Comparison of ENCODE assay signal across 20 mouse cellular contexts in genomic region chr12:71001456-71001855, GRCm38 (mm10). TPM values are rescaled to one million over a fixed set of nuclear protein-coding genes. Genes with fewer than 3 reads are reported as not detected.
DNase-seq lines count a peak whose midpoint lies in the region; ATAC-seq lines count a peak whose summit lies in the region.
"Had no signal": no experiment of that assay in that cellular context is flagged by ENCODE, and none has a peak within 500 bp of the region (broad histone marks: within the 10 kb centered on the region; RNA-seq: fewer than 3 reads in every experiment).

No protein-coding gene starts in this region.

- no peak overlapping the region for H3K9ac ChIP-seq in kidney, embryonic 14.5 days (ENCODE audit: low read depth, low read length)
- H3K9ac ChIP-seq in forebrain, embryonic 16.5 days (replicated peaks; ENCODE audit: low read depth, low read length) = no peak overlapping the region
- H3K9ac ChIP-seq: forebrain, embryonic 15.5 days; midbrain, embryonic 15.5 days; neural tube, embryonic 12.5 days had no signal

- peaks cover 58% of the 10 kb centered on the region for H3K36me3 ChIP-seq in kidney, embryonic 14.5 days (ENCODE audit: control insufficient read depth, insufficient read depth, low read length)
- peaks cover 22% of the 10 kb centered on the region for H3K36me3 ChIP-seq in forebrain, embryonic 16.5 days (ENCODE audit: control insufficient read depth, insufficient read depth)

- H3K4me2 ChIP-seq in kidney, embryonic 14.5 days (replicated peaks; ENCODE audit: low read depth, low read length) = no peak overlapping the region
- H3K4me2 ChIP-seq in forebrain, embryonic 16.5 days (ENCODE audit: low read length) = no peak overlapping the region
- H3K4me2 ChIP-seq: forebrain, embryonic 15.5 days; heart, embryonic 11.5 days; midbrain, embryonic 15.5 days; neural tube, embryonic 12.5 days had no signal

- 82% methylated on average over 6 of the region's 6 CpGs for WGBS in kidney, embryonic 14.5 days
- WGBS in forebrain, embryonic 16.5 days = 77% methylated on average over 6 of the region's 6 CpGs

- H3K27me3 ChIP-seq in kidney, embryonic 14.5 days (ENCODE audit: control insufficient read depth, insufficient read depth, low read length) = no peaks in the 10 kb centered on the region
- H3K27me3 ChIP-seq in forebrain, embryonic 16.5 days (replicated peaks; ENCODE audit: control insufficient read depth, insufficient read depth, low read length) = no peaks in the 10 kb centered on the region
- H3K27me3 ChIP-seq: forebrain, embryonic 15.5 days; midbrain, embryonic 15.5 days; neural tube, embryonic 12.5 days had no signal

- peak; percentile 57 for DNase-seq in kidney, adult 11 months
- DNase-seq in Muller cell, postnatal 12 days (ENCODE audit: inconsistent ontology term) = peak; percentile 55
- DNase-seq in kidney, postnatal 36 days = peak; percentile 33 to 73
- no peak for DNase-seq in natural killer cell, adult 2 months (ENCODE audit: low spot score in 2 of 2)
- DNase-seq: adrenal gland, adult 8-10 months; cerebellum, adult 9-11 months; embryo, embryonic 11 days; gastrocnemius, postnatal 14 days; heart, postnatal 4 days; lung, adult 2 months; right cerebral cortex, postnatal 25 days had no signal

- no peaks in the 10 kb centered on the region for H3K9me3 ChIP-seq in kidney, embryonic 14.5 days (ENCODE audit: control insufficient read depth, low read length)
- H3K9me3 ChIP-seq in forebrain, embryonic 16.5 days (ENCODE audit: control insufficient read depth, low read length) = no peaks in the 10 kb centered on the region
- H3K9me3 ChIP-seq: forebrain, embryonic 15.5 days; G1E; midbrain, embryonic 15.5 days; neural tube, embryonic 12.5 days had no signal

- H3K4me1 ChIP-seq in kidney, embryonic 14.5 days (ENCODE audit: control insufficient read depth, insufficient read depth, low read length) = 0 out of 2 replicates have a peak, but pooled peaks cover 4% of the 10 kb centered on the region
- H3K4me1 ChIP-seq in brown adipose tissue, adult 24 weeks (ENCODE audit: control insufficient read depth, insufficient read depth, insufficient read length, low read length) = peaks cover 4% of the 10 kb centered on the region; the same call in 1 of the 2 replicates
- H3K4me1 ChIP-seq in forebrain, embryonic 16.5 days (replicated peaks; ENCODE audit: control insufficient read depth, insufficient read depth, low read length) = peaks cover 2% of the 10 kb centered on the region; the same call in 1 of the 2 replicates
- H3K4me1 ChIP-seq: forebrain, embryonic 15.5 days; midbrain, embryonic 15.5 days; neural tube, embryonic 12.5 days had no signal

- ATAC-seq in kidney, embryonic 14.5 days (ENCODE audit: low FRiP score, low TSS enrichment) = no peak
- ATAC-seq in forebrain, embryonic 16.5 days = no peak
- ATAC-seq: forebrain, embryonic 15.5 days; midbrain, embryonic 15.5 days had no signal

- H3K4me3 ChIP-seq in kidney, embryonic 14.5 days (ENCODE audit: low read length) = no peak overlapping the region
- no peak overlapping the region for H3K4me3 ChIP-seq in brown adipose tissue, adult 24 weeks (ENCODE audit: insufficient read depth, low read depth, low read length)
- H3K4me3 ChIP-seq in forebrain, embryonic 16.5 days (replicated peaks; ENCODE audit: low read length) = no peak overlapping the region
- H3K4me3 ChIP-seq: erythroblast, embryonic 14.5 days; forebrain, embryonic 15.5 days; midbrain, embryonic 15.5 days; neural tube, embryonic 12.5 days had no signal

- H3K27ac ChIP-seq in kidney, embryonic 14.5 days (ENCODE audit: low read depth, low read length) = no peak overlapping the region
- 0 out of 2 replicates have a peak overlapping the region, but pooled peaks have one; percentile 17 for H3K27ac ChIP-seq in brown adipose tissue, adult 24 weeks (replicated peaks; ENCODE audit: low read depth, low read length)
- no peak overlapping the region for H3K27ac ChIP-seq in forebrain, embryonic 16.5 days (ENCODE audit: low read length)
- H3K27ac ChIP-seq: forebrain, embryonic 15.5 days; midbrain, embryonic 15.5 days; neural tube, embryonic 12.5 days had no signal

RNA-seq across cellular contexts. Expression of gene Arid4a, which starts 14.3 kb away (rescaled TPM):
- polyA plus RNA-seq in kidney, embryonic 14.5 days (2014; fragmentation: Nextera tagmentation; extraction: Ambion mirVana) = 24.2 and 37.7 TPM in 2 replicates
- 6.8 and 12.1 TPM in 2 replicates for polyA plus RNA-seq in brown adipose tissue, adult 24 weeks (2012; ENCODE audit: insufficient read depth, insufficient read length, missing spikeins)
- 51.2 and 52.1 TPM in 2 replicates for polyA plus RNA-seq in forebrain, embryonic 16.5 days (2015; fragmentation: Nextera tagmentation; extraction: Ambion mirVana)

RNA-seq across cellular contexts. Expression of gene Psma3, which starts 27.0 kb away (rescaled TPM):
- polyA plus RNA-seq in kidney, embryonic 14.5 days (2014; fragmentation: Nextera tagmentation; extraction: Ambion mirVana) = 686 and 801 TPM in 2 replicates
- 441 and 473 TPM in 2 replicates for polyA plus RNA-seq in brown adipose tissue, adult 24 weeks (2012; ENCODE audit: insufficient read depth, insufficient read length, missing spikeins)
- 575 and 587 TPM in 2 replicates for polyA plus RNA-seq in forebrain, embryonic 16.5 days (2015; fragmentation: Nextera tagmentation; extraction: Ambion mirVana)

Comparison
In these comparisons a context has a peak if more than half of its experiments do, and no peak if none do; other contexts are left out.
1. DNase-seq: peak in kidney, adult 11 months (single experiment), Muller cell, postnatal 12 days (single experiment) and kidney, postnatal 36 days (2 of 2); none in natural killer cell, adult 2 months (0 of 2).